Mouse (Mus musculus): ENCODE measurements around the gene Hsp90ab1.

Gene Hsp90ab1

DNA sequence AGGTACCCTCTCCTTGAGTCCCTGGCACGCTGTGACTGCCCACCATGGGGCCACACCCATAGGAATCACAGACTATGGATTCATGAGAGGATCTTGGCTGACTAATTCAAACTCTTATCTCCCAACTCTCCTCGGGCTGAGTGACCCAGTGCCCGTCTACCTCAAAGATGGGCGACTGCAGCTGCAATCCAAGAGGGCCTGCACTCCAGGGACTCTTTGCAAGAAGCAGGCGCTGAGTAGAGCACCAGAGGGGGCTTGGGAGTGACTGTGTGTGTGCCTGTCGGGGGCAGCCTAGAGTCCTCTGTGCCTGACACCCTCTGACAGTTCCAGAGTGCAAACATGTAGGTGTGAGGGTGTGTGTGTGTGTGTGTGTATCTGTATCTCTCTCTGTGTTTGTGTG is 30.9 kb downstream of the Hsp90ab1 start:
- DNase-seq (ENCODE audit: low spot score), result no peak

DNA sequence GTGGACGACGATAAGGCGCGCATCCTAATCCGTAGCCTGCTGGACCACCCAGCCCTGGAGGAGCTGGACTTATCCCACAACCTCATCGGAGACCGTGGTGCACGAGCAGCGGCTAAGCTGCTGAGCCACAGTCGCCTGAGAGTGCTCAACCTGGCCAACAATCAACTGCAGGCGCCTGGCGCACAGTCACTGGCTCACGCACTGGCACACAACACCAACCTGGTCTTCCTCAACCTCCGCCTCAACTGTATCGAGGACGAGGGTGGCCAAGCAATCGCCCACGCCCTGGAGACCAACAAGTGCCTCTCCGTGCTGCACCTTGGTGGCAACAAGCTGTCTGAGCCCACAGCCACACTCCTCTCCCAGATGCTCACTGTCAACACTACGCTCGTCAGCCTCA is 33.4 kb downstream of the Hsp90ab1 start:
- no peak for DNase-seq (ENCODE audit: low spot score)

DNA sequence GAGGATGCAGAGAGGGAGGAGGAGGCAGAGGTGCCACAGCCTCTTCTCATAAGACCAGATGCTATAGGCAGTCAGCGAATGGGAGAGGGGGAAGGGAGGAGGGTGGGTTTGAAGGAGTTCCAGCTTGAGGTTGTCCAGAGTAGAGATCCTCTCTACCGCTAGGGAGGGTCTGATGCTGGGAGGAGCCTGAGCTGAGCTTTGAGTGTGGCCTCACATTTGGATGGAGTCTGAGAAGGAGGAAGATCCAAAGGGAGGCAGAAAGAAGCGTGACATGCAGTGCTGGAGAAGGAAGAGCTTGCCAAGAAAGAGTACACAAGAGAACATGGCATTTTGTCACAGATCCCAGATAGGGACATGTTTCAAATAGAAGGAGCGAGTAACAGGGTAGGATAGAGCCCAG is 34.7 kb downstream of the Hsp90ab1 start:
- DNase-seq (ENCODE audit: low spot score), result no peak

DNA sequence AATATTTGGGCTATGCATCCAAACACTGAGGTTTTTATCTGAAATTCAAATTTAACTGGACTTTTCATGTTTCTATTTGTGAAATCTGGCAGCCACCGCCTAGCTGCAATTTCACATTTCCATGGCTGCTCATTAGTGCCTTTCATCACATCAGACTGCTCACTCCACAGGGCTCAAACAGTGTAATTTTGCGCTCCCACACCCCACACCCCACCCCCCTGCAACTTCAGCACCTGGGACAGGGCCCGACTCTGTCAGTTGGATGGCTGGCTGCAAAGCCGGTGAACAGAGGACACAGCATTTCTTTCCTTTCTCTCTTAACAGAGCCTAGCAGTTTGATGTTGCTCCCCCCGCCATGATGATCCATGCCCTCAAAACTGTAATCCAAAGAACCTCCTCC is 36.8 kb downstream of the Hsp90ab1 start:
- no peak for DNase-seq (ENCODE audit: low spot score)

DNA sequence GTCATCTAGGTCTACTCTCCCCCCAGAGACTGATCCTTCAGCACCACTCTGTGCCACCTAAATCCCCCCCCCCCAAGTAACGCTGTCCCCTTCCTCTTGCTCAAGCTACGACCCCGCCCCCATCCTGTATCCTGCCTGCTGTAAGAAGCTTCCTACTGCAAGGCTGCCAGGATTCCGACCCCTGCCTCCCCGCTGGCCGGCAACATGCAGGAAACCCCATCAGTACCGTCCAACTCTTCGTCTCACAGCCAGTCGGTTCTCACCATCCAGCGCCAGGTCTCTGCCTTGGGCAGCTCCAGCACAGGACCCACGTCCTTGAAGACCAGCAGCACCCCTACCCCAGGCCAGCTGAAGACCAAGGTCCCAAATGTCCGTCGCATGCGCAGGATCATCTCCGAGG is 40.2 kb downstream of the Hsp90ab1 start:
- no peak for DNase-seq (ENCODE audit: low spot score)

DNA sequence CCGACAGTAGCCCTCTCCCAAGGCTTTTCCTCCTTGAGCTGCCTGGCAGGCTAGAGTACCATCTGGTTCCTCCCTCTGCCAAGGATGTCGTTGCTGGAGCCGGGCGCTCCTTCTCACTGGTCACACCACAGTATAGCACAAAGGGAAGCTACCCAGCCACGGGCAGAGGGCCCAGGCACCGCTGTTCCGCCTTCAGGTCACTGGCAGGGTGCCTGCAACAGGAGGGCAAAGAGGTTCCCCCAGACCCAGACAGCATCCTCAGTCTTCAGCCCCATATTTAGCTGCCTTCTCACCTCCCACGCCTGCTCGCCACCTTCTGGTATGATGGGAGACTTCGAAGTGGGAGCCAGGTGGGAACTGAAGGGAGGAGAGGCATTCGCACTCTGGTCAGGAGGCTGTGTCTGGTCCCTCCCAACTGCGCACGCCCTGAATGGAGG is 42.7 kb downstream of the Hsp90ab1 start:
- DNase-seq (ENCODE audit: low spot score), result no peak

DNA sequence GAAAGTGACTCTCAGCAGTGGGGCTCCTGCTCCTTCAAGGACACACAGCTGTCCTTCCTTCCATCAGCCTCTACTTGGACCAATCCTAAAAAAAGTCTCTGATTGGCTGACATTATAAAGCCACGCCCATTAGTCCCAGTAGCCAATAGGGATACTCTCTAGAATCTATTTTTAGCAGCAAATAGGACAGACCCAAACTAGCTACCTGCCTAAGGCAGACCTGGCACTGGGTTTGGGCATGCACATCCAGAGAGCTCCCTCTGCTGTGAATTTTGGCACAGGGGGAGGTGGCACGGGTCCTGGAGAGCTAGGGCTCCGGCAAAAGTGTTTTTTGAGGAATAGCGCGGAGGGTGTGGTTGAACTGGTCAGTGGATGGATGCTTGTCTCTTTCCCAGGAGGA is 46.5 kb downstream of the Hsp90ab1 start:
- no peak for DNase-seq (ENCODE audit: low spot score)

DNA sequence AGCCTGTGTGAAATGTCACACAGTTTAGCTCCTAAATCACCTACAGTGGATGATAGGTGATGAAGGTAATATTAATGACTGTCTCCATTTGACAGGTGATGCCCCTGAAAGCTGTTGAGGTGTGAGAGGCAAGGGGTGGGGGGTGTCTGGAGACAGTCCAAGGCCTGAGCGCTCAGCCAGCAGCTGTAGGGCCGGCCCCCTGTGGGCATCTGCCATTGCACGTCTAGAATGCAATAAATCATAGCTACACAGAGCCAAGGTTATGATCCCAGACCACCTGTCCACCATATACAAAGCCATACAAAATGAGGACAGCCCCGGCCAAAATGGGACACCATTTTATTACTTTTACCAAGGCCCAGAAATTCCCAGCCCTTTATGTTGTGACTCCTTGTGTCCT is 48.1 kb downstream of the Hsp90ab1 start:
- DNase-seq (ENCODE audit: low spot score), result no peak

DNA sequence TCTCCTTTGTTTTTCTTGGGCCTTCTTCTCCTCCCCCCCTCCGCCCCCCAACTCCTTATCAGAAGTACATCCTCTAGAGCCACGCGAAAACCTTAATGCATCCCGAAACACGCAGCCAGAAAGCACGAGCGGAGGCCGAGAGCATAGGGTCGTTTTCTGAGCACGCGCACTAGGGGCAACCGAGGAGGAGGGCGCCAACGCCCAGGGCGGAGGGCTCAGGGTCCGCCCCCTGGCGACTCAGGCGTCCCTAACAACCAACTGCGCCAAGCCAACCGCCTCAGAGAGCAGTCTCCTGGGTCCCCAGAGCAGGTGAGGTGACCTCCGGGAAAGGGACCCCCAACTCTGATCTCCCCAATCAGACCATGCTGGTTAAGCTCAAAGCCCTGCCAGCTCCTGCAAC is 49.8 kb downstream of the Hsp90ab1 start, which contains the start of gene Tcte1:
TSS of gene Tcte1 (plus strand) at position 172 of the 400 bp plus-strand sequence.
- no peak for DNase-seq (ENCODE audit: low spot score)

DNA sequence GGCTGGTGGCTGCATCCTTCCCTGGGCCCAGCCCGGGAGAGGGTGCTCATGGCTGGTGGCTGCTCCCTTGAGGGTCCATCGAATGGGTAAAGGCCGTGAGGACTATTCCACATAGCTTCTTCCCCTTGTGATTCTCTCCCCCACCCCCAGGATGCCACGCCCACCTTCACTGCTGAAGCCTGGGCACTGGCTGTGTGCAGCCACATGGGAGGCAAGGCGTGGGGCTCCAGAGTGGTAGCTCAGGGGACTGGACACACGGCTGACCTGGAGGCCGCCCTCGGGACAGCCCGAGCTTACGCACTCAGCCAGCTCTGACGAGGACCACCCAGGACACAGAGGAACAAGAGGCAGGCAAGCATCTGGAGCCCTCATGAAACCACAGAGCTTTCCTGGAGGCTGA is 52.9 kb downstream of the Hsp90ab1 start:
- DNase-seq (ENCODE audit: low spot score), result no peak

DNA sequence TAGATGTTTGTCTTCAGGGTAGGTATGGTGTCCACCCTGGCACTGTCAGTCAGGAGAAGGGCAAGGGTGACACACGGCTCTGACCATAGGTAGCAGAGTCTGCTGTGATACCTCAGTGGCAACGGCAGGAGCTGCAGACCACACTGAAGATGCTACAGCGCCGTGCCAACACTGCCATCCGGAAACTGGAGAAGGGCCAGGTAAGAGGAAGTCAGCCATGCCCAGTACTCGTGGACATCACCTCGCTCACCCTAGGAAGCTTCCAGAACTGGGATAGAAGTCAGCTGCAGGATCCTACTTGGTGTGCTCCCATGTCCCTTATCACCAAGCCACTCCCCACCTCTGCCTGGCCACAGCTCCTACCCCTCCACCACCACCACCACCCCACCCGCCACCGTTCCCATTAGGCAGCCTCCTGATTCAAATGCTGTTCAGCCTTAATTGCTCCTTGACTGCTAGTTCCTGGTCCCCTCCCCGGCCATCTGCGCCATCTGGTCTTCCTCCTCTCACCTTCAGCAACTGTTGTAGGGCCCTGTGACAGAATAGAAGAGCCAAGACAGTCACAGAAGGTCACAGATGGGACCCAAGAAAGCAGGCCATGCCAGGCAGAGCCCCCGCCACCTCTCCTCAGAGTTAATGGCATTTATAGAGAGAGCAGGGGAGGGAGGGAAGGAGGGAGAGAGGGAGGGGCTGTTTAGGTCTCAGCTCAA is 54.1 kb downstream of the Hsp90ab1 start:
- DNase-seq (ENCODE audit: low spot score), result no peak

Measured in layer of hippocampus, adult 9-10 months (tissue).